Mouse (Mus musculus) left cerebral cortex, adult 11 months (tissue): ENCODE results near the gene Jkamp.

Experiments used
- DNase-seq: peaks from one replicate; pipeline ENCODE4 v3.0.0; 2022; ENCODE audit warnings: low spot score

Jkamp gene

DNA sequence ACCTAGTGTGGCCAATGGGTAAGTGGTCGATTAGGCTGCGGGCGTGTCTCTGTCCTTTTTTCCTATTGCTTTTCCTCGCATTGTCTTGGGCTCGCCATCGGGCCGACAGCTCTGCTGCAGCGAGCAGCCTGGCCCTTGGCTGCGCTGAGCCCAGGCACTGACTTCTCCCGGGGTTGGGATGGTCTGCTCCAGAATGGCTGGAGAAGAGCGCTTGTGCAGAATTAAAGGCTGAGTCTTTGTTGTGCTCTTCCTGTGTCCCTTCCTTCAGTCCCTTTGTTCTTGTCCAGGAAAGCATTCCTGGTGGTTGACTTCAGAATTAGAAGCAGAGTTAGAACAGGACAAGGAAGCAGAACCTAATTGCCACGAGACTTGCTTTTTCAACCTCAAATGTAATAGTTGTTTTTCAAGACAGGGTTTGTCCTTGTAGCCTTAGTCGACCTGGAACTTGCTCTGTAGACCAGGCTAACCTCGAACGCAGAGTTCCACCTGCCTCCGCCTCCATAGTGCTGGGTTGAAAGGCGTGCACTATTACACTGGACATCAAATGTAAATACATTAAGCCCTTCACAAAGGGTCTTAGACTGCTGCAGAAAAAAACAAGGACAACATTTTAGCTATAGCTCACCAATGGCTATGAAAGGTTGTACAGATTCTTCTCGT, 907 bp downstream of the Jkamp start:
- DNase-seq = no peak

- no peak for DNase-seq
Observed at GRCm38 (mm10) chr12:72089802-72090201, 4.4 kb downstream of the Jkamp start.

DNA sequence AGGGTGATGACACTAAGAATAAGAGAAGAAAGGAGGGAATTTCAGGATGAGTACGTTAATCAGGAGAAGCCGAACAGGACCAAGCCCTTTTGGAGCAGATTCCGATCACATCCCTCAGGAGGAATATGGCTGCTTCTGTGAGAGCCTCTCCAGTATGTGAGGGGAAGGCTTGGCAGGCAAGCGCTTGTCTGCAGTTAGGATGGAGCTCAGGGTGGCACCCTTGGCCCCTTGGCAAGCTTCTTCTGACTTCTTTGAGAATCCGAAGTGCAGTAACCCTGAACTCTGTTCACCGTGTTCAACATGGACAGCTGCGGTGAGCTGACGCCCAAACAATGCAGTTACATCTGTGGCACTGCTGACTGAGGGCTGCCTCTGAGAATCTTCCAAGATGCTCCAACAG, 11.6 kb downstream of the Jkamp start:
- DNase-seq = no peak

GRCm38 (mm10) chr12:72102776-72103175, 17.4 kb downstream of the Jkamp start:
- DNase-seq = no peak

- DNase-seq = no peak
Observed at GRCm38 (mm10) chr12:72104027-72104426, 18.6 kb downstream of the Jkamp start.

DNA sequence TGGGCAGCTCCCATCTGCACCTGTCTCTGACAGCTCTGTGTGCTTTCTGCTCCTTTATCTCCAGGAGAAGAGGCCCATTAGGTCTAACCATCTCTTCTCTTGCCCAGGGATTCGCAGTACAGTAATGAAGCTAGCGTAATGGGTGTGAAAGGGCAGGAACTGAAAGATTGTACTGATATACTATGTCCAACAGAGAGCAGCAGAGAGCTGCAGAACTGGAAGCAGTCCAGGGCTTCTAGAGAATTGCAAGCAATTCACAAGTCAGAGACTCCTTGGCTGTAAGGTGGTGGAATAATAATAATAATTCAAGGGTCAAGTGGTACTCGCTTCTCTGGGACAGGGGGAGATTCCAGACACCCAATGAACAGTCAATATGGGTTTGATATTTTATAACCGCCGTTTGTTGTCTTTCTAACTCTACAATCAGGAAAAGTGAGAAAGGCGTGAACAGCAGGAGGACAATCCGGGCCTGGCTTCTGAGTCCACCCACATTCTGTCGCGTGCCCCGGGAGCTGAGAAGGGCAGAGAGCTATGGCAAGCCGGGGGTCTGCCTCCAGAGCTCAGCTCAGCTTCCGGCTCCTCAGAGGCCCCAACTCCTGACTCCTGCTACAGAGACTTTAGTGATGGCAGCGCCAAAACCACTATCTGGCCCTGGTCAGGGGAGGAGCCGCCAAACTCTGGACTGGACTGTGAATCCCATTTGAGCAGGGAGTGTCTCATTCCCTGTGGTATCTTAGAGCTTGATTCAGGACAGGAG, 19.3 kb downstream of the Jkamp start:
- DNase-seq = peak; percentile 32

DNA sequence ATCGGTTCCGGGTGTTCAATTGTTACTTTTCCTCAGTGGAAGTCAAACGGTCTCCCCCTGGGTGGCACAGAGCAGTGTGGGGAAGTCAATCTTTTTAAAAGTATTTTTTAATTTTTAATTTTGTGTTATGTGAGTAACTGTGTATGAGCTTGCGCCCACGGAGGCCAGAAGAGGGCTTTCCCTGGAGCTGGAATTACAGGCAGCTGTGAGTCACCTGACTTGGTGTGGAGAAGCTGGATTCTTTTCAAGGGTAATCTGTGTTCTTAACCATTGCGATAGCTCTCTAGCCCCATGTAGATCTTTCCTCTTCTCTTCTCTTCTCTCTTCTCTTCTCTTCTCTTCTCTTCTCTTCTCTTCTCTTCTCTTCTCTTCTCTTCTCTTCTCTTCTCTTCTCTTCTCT, 29.7 kb downstream of the Jkamp start:
- DNase-seq = no peak

DNA sequence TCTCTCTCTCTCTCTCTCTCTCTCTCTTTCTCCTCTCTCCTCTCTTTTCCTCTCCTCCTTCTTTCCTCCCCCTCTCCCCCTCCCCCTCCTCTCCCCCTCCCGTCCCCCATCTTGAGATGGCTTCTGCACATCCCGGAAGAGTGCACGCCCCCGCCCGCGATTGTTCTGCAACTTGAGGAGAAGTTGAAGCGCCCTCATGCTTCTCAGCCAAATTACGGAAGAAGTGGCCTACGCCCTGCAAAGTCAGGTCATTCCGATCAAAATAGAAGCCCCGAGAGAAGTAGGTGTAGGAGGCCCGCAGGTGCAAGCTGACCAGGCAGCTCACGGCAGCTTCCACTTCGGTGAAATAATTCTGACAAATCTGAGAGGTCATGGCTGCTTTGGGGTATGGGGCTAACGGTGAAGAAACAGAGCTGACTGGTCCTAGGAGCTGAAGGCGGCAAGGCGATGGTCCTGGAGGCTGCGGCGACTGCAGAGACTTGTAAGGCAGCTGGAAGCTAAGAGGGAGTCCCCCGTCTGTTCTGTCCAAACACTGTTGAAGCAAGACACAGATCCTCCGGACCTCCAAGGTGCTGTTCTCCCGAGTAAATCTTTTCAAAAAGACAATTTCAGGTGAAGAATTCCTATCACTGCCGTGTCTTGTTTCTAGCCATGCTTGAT, 30.4 kb downstream of the Jkamp start:
- no peak for DNase-seq

GRCm38 (mm10) chr12:72129203-72129602, 43.8 kb downstream of the Jkamp start:
- DNase-seq = no peak

- no peak for DNase-seq
Observed at GRCm38 (mm10) chr12:72150786-72151185, 65.4 kb downstream of the Jkamp start.
